Mouse (Mus musculus) limb, embryonic 13.5 days (tissue): ENCODE data around the gene Zmiz1. TPM values are rescaled to one million over a fixed set of nuclear protein-coding genes. Genes with fewer than 3 reads are reported as not detected.

ENCODE experiments used
- ATAC-seq: fragments of 200-750 bp; cut with Nextera tagmentation; 2 replicates; pipeline ENCODE4 v1.8.0; 2017; ENCODE audit warnings: low read depth, moderate number of reproducible peaks, moderate TSS enrichment; ENCODE audit not compliant: low FRiP score
- H3K27ac ChIP-seq: fragments of 300-500 bp; sonication (generic); 2 replicates; pipeline ENCODE4 v1.5.1; 2015; ENCODE audit warnings: inconsistent platforms, mild to moderate bottlenecking, moderate library complexity
- H3K27me3 ChIP-seq: fragments of 300-500 bp; sonication (generic); 2 replicates; pipeline ENCODE4 v1.6.1; 2015; ENCODE audit warnings: mild to moderate bottlenecking, inconsistent platforms
- H3K36me3 ChIP-seq: fragments of 300-500 bp; sonication (generic); 2 replicates; pipeline ENCODE4 v1.6.1; 2015; ENCODE audit warnings: inconsistent platforms, mild to moderate bottlenecking, moderate library complexity
- H3K4me1 ChIP-seq: fragments of 300-500 bp; sonication (generic); 2 replicates; pipeline ENCODE4 v1.6.1; 2015; ENCODE audit warnings: inconsistent platforms
- H3K4me2 ChIP-seq: fragments of 300-500 bp; sonication (generic); replicated peaks from 2 replicates; pipeline ENCODE4 v1.6.1; 2015; ENCODE audit warnings: inconsistent platforms, mild to moderate bottlenecking, moderate library complexity
- H3K4me3 ChIP-seq: fragments of 300-500 bp; sonication (generic); 2 replicates; pipeline ENCODE4 v1.5.1; 2015; ENCODE audit warnings: moderate library complexity, mild to moderate bottlenecking, inconsistent platforms
- H3K9ac ChIP-seq: fragments of 300-500 bp; sonication (generic); 2 replicates; pipeline ENCODE4 v1.6.1; 2015; ENCODE audit warnings: mild to moderate bottlenecking, inconsistent platforms
- H3K9me3 ChIP-seq: fragments of 300-500 bp; sonication (generic); 2 replicates; pipeline ENCODE4 v1.6.1; 2016; ENCODE audit warnings: inconsistent platforms
- WGBS: fragments of 180-500 bp; shearing (Covaris S2); methylation state at CpG from one replicate; pipeline ENCODE4 v1.1.7; 2015; 5-methylcytosine and 5-hydroxymethylcytosine counted together
- polyA plus RNA-seq: library from polyadenylated mRNA; unstranded; fragments of >200 nt; fragmentation: Nextera tagmentation; extraction: Ambion mirVana; gene quantifications from 2 replicates; pipeline ENCODE4 v1.2.1, GENCODE M21; 2015

Zmiz1 gene
- polyA plus RNA-seq, 1 experiment from 2014 or later: 68.6 TPM

DNA sequence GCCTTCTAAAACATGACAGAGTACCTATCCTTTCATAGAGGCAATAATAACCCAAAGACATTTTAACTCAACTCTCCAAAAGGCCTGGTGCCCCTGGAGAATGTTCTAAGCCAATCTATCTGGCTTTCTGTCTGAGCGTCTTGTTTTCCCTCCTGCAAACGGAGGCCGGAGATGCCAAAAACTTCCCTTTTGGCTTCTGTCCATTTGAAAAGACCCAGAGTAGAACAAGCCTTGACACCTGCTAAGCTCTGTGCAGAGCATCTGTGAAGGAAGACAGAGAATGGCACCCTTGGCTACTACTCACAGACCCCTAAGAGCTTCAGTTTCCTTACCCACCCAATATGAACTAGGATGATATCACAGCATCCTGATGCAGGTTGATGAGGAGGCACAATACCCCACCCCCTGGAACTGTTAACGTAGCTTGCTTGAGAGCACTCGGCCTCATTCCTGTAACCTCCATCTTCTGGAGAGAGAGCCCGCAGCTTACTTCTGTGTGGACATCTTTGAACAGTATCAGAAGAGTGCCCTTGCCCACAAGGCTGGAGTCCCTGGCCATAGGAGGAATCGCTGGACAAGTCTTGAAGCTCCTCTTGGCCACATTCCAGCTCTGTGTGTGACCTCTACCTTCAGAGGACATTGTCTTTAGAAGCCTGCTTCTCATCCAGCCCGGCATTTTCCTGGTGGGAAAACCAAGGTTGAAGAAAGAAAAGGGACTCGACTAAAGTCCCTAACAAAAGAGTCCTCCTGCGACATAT, 9.1 kb downstream of the Zmiz1 start:
- H3K9ac ChIP-seq: no peak overlapping the region
- H3K4me1 ChIP-seq: peaks cover 98% of the 10 kb centered on the region
- no peak for ATAC-seq
- H3K27me3 ChIP-seq: no peaks in the 10 kb centered on the region
- H3K4me2 ChIP-seq: peak overlapping the region; percentile 21; the same call in 1 of the 2 replicates
- no peak overlapping the region for H3K4me3 ChIP-seq
- H3K36me3 ChIP-seq: peaks cover 12% of the 10 kb centered on the region; the same call in 1 of the 2 replicates
- no peaks in the 10 kb centered on the region for H3K9me3 ChIP-seq
- H3K27ac ChIP-seq: peak overlapping the region; percentile 39
- 71% methylated on average over 10 of the region's 10 CpGs for WGBS

- Histone ChIP-seq H3K9ac (no peak overlapping the region; the same call in 1 of the 2 replicates), H3K36me3 (peaks cover 12% of the 10 kb centered on the region; the same call in 1 of the 2 replicates), H3K9me3 (no peaks in the 10 kb centered on the region), H3K4me1 (peaks cover 98% of the 10 kb centered on the region), H3K27me3 (no peaks in the 10 kb centered on the region), H3K27ac (0 out of 2 replicates have a peak overlapping the region, but pooled peaks have one; percentile 22), H3K4me3 (no peak overlapping the region), H3K4me2 (peak overlapping the region; percentile 14; the same call in 1 of the 2 replicates)
- ATAC-seq: no peak
- 55% methylated on average over 7 of the region's 7 CpGs for WGBS
Measured at GRCm38 (mm10) chr14:25468891-25469529, 10.0 kb downstream of the Zmiz1 start.

DNA sequence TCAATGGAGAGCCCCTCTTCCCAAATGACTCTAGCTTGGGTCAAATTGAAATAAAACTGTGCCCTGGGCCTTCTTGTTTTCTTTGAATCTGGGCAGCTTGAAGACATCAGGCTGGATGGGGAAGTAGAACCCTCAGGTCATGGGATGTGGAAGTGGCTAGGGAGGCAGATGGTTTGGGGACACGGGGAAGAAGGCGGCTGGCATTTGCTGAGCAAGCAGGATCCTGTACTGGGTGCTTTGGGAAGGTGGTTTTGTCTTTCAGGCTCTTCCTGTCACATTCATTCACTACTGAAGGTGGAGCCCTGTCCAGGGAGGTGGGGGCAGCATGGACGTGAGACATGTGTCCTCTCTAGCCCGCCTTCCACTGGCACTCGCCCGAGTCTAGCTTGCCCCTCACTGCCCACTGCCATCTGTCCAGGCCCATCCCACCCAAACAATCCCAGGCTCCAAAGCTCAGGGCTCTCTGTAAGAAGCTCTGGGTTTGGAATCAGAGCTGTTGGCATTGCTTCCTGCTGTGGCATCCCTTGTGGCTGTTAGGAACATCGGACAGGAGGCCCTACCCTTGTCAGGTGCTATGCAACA, 11.3 kb downstream of the Zmiz1 start:
- ATAC-seq: no peak
- peaks cover 98% of the 10 kb centered on the region for H3K4me1 ChIP-seq
- 0 out of 2 replicates have a peak overlapping the region, but pooled peaks have one; percentile 4 for H3K4me2 ChIP-seq
- H3K27ac ChIP-seq: 0 out of 2 replicates have a peak overlapping the region, but pooled peaks have one; percentile 15
- H3K36me3 ChIP-seq: peaks cover 20% of the 10 kb centered on the region; the same call in 1 of the 2 replicates
- H3K9me3 ChIP-seq: no peaks in the 10 kb centered on the region
- 0 out of 2 replicates have a peak overlapping the region, but pooled peaks have one; percentile 8 for H3K9ac ChIP-seq
- 65% methylated on average over 7 of the region's 7 CpGs for whole genome bisulfite sequencing
- H3K27me3 ChIP-seq: no peaks in the 10 kb centered on the region
- H3K4me3 ChIP-seq: no peak overlapping the region

GRCm38 (mm10) chr14:25471035-25471434, 12.1 kb downstream of the Zmiz1 start:
- WGBS: 33% methylated on average over 2 of the region's 2 CpGs
- H3K9ac ChIP-seq: 0 out of 2 replicates have a peak overlapping the region, but pooled peaks have one; percentile 8
- no peak for ATAC-seq

GRCm38 (mm10) chr14:25472096-25472861, 13.3 kb downstream of the Zmiz1 start:
- H3K4me2 ChIP-seq: peak overlapping the region; percentile 28; the same call in 1 of the 2 replicates

More at GRCm38 (mm10) chr14:25471035-25471434, 12.1 kb downstream of the Zmiz1 start:
- Histone ChIP-seq H3K36me3 (peaks cover 25% of the 10 kb centered on the region), H3K27me3 (no peaks in the 10 kb centered on the region), H3K4me3 (no peak overlapping the region), H3K4me2 (no peak overlapping the region), H3K27ac (peak overlapping the region; percentile 11; the same call in 1 of the 2 replicates), H3K9me3 (no peaks in the 10 kb centered on the region), H3K4me1 (peaks cover 98% of the 10 kb centered on the region)

GRCm38 (mm10) chr14:25472981-25473649, 14.1 kb downstream of the Zmiz1 start:
- no peaks in the 10 kb centered on the region for H3K9me3 ChIP-seq
- peaks cover 100% of the 10 kb centered on the region for H3K4me1 ChIP-seq
- 33% methylated on average over 6 of the region's 6 CpGs for WGBS
- peak overlapping the region; percentile 61 for H3K27ac ChIP-seq
- peak overlapping the region; percentile 28; the same call in 1 of the 2 replicates for H3K4me2 ChIP-seq
- no peak overlapping the region for H3K4me3 ChIP-seq
- H3K9ac ChIP-seq: 0 out of 2 replicates have a peak overlapping the region, but pooled peaks have one; percentile 48
- peaks cover 31% of the 10 kb centered on the region for H3K36me3 ChIP-seq
- no peaks in the 10 kb centered on the region for H3K27me3 ChIP-seq
- ATAC-seq: peak; percentile 54; the same call in 1 of the 2 replicates

More at GRCm38 (mm10) chr14:25472096-25472861, 13.3 kb downstream of the Zmiz1 start:
- Histone ChIP-seq H3K4me3 (no peak overlapping the region), H3K27me3 (no peaks in the 10 kb centered on the region), H3K9me3 (no peaks in the 10 kb centered on the region), H3K9ac (no peak overlapping the region; the same call in 1 of the 2 replicates), H3K4me1 (peaks cover 100% of the 10 kb centered on the region), H3K27ac (peak overlapping the region; percentile 61; the same call in 1 of the 2 replicates), H3K36me3 (peaks cover 30% of the 10 kb centered on the region)
- no peak for ATAC-seq
- WGBS: 72% methylated on average over 6 of the region's 6 CpGs

GRCm38 (mm10) chr14:25474017-25474416, 15.0 kb downstream of the Zmiz1 start:
- WGBS: 42% methylated on average over 5 of the region's 5 CpGs
- Histone ChIP-seq H3K4me3 (no peak overlapping the region), H3K27ac (peak overlapping the region; percentile 8; the same call in 1 of the 2 replicates), H3K4me1 (peaks cover 100% of the 10 kb centered on the region), H3K4me2 (no peak overlapping the region), H3K9ac (no peak overlapping the region), H3K27me3 (no peaks in the 10 kb centered on the region), H3K36me3 (peaks cover 36% of the 10 kb centered on the region), H3K9me3 (no peaks in the 10 kb centered on the region)
- no peak for ATAC-seq

DNA sequence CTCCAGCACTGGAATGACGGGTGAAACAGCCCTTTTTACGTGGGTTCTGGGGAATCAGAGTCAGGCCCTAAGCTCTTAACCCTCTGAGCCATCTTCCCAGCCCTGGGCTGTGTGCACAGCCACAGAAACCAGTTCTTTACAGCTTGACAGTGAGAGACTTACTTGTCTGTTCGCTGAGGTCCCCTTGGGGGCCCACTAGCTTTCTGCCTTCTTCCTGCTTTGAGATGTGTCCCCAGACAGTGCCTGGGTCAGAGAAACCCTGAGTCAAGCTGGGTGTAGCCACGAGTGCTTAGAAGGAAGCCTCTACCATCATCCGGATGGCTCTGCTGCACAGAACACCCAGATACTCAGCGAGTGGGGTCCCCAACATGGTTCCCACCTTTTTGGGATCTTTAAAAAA, 15.7 kb downstream of the Zmiz1 start:
- H3K36me3 ChIP-seq: peaks cover 41% of the 10 kb centered on the region
- no peak for ATAC-seq
- H3K27me3 ChIP-seq: no peaks in the 10 kb centered on the region
- no peak overlapping the region for H3K9ac ChIP-seq
- peak overlapping the region; percentile 8; the same call in 1 of the 2 replicates for H3K27ac ChIP-seq
- no peak overlapping the region for H3K4me2 ChIP-seq
- WGBS: 67% methylated on average over 6 of the region's 6 CpGs
- H3K9me3 ChIP-seq: no peaks in the 10 kb centered on the region
- H3K4me1 ChIP-seq: peaks cover 100% of the 10 kb centered on the region
- no peak overlapping the region for H3K4me3 ChIP-seq

- Histone ChIP-seq H3K9me3 (no peaks in the 10 kb centered on the region), H3K27me3 (no peaks in the 10 kb centered on the region), H3K27ac (no peak overlapping the region), H3K4me1 (peaks cover 100% of the 10 kb centered on the region), H3K36me3 (peaks cover 38% of the 10 kb centered on the region), H3K4me3 (no peak overlapping the region), H3K9ac (0 out of 2 replicates have a peak overlapping the region, but pooled peaks have one; percentile 20), H3K4me2 (no peak overlapping the region)
- no peak for ATAC-seq
- 70% methylated on average over 9 of the region's 9 CpGs for WGBS
Measured at GRCm38 (mm10) chr14:25476048-25476447, 17.1 kb downstream of the Zmiz1 start.

GRCm38 (mm10) chr14:25476453-25476852, 17.5 kb downstream of the Zmiz1 start:
- 79% methylated on average over 3 of the region's 3 CpGs for WGBS
- Histone ChIP-seq H3K4me3 (no peak overlapping the region), H3K9me3 (no peaks in the 10 kb centered on the region), H3K4me2 (no peak overlapping the region), H3K36me3 (peaks cover 37% of the 10 kb centered on the region), H3K27ac (no peak overlapping the region), H3K4me1 (peaks cover 100% of the 10 kb centered on the region), H3K9ac (no peak overlapping the region), H3K27me3 (no peaks in the 10 kb centered on the region)
- ATAC-seq: no peak

GRCm38 (mm10) chr14:25477268-25477667, 18.3 kb downstream of the Zmiz1 start:
- 69% methylated on average over 7 of the region's 7 CpGs for WGBS
- ATAC-seq: no peak
- Histone ChIP-seq H3K4me1 (peaks cover 100% of the 10 kb centered on the region), H3K27me3 (no peaks in the 10 kb centered on the region), H3K9me3 (no peaks in the 10 kb centered on the region), H3K36me3 (peaks cover 43% of the 10 kb centered on the region), H3K9ac (no peak overlapping the region), H3K27ac (no peak overlapping the region; the same call in 1 of the 2 replicates), H3K4me2 (no peak overlapping the region), H3K4me3 (no peak overlapping the region)
